Mouse (Mus musculus) G1E (cell line): ENCODE results near the gene Kti12.

ENCODE experiments used
- CTCF ChIP-seq: IDR thresholded peaks from 2 replicates; pipeline ENCODE4 v1.5.1; 2012; ENCODE audit warnings: low read depth, low read length, inconsistent platforms, mixed read lengths
- GATA1 ChIP-seq: IDR thresholded peaks from 2 replicates; pipeline ENCODE4 v1.6.1; 2012; ENCODE audit warnings: borderline replicate concordance, low read length, inconsistent platforms, mixed read lengths
- POLR2AphosphoS5 ChIP-seq: IDR thresholded peaks from 2 replicates; pipeline ENCODE4 v1.6.1; 2012; ENCODE audit warnings: low read depth, low read length, inconsistent platforms; ENCODE audit not compliant: insufficient replicate concordance
- TAL1 ChIP-seq: conservative IDR thresholded peaks from 2 replicates; pipeline ENCODE4 v1.6.1; 2012; ENCODE audit warnings: low read depth, low read length, inconsistent platforms, mixed read lengths

GRCm38 (mm10) chr4:108841920-108842578 is 5.5 kb upstream of the Kti12 start:
- TF ChIP-seq CTCF: no peak
- TF ChIP-seq GATA1: no peak
- no peak for TF ChIP-seq TAL1
- no peak for TF ChIP-seq POLR2AphosphoS5
